Mouse (Mus musculus) large intestine, adult 2 months (tissue): ENCODE data around the gene Pax8. TPM values are rescaled to one million over a fixed set of nuclear protein-coding genes. Genes with fewer than 3 reads are reported as not detected.

Experiments
- DNase-seq: peaks from one replicate; pipeline ENCODE4 v3.0.0-alpha.2; 2012; ENCODE audit warnings: low read depth, low spot score
- WGBS: fragments of 180-500 bp; shearing (Covaris S2); methylation state at CpG from one replicate; pipeline ENCODE4 v1.1.7; 2018; 5-methylcytosine and 5-hydroxymethylcytosine counted together
- polyA plus RNA-seq: library from polyadenylated mRNA; depleted of rRNA; stranded (reverse); fragments of >200 nt; gene quantifications from 2 replicates; pipeline ENCODE4 v1.2.3, GENCODE M21; 2012

The Pax8 gene
- polyA plus RNA-seq, 1 experiment, result 5.7 TPM

GRCm38 (mm10) chr2:24422815-24423214, 52.6 kb downstream of the Pax8 start:
- 30% methylated on average over 3 of the region's 3 CpGs for WGBS
- peak; percentile 55 for DNase-seq

GRCm38 (mm10) chr2:24421211-24421863, 54.1 kb downstream of the Pax8 start:
- peak; percentile 98 for DNase-seq
- WGBS, result 43% methylated on average over 6 of the region's 6 CpGs

DNA sequence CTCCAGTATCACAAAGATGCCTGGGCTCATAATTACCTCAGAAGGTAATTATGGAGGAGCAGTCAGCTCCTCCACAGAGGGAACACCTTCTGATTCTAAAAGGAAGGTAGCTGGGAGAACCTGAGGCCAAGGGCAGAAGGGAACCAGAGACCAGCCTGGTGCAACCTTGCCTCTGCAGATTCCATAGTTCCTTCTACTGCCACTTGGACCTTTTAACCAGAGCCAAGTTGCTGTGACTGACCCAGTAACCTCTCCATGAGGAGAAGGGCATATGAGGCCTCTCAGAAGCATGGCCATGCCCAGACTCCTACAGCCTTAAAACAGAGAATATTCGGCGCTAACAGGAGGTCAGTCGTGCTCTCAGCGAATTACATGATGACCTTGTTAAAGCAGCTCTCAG, 57.8 kb downstream of the Pax8 start:
- DNase-seq, result no peak
- 87% methylated on average over 4 of the region's 4 CpGs for WGBS

GRCm38 (mm10) chr2:24417106-24417505, 58.3 kb downstream of the Pax8 start:
- 5% methylated on average over 2 of the region's 2 CpGs for WGBS
- DNase-seq, result peak; percentile 56

- no peak for DNase-seq
- WGBS, result 19% methylated on average over 9 of the region's 9 CpGs
These were observed 58.7 kb downstream of the Pax8 start for GRCm38 (mm10) chr2:24416668-24417067.

DNA sequence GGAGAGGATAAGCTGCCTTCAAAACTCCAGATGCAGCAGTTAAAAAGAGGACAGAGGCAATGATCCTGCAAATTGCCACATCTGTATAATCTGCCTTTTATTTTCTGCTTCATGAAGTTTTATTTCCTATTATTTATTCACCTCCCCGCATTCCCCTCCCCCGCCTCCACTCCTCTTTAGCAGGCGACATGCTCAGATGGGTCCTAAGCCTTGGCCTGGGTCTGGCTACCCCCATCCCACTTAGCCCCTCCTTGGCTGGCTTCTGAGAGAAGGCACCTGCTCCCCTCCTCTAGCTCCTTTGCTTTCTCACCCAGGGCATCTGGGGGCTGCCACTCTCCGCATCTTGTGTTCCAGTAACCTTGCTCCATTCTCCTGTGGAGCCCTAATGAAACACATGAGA, 61.7 kb downstream of the Pax8 start:
- WGBS, result 84% methylated on average over 4 of the region's 4 CpGs
- DNase-seq, result no peak

DNA sequence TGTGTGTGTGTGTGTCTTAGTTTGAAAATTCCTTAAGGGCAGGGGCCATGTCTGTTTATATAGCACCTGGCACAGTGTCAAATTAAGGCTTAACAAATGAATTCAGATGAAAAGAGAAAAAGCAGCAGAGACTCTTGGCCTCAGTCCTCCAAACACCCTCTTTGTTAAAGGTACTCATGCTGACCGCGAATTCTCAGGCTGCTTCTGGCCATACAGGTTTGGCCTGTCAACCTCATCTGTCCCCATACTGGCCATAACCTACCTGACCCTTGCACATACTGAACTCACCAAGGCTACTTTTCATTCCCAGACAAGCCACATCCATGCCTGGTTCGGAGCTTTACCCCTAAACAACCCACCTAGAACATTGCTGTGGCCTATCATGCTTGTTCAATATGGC, 62.2 kb downstream of the Pax8 start:
- 57% methylated on average over 3 of the region's 3 CpGs for WGBS
- DNase-seq, result no peak

- DNase-seq, result peak; percentile 55
- 2% methylated on average over 2 of the region's 2 CpGs for WGBS
These were observed 66.2 kb downstream of the Pax8 start for GRCm38 (mm10) chr2:24409166-24409565.

DNA sequence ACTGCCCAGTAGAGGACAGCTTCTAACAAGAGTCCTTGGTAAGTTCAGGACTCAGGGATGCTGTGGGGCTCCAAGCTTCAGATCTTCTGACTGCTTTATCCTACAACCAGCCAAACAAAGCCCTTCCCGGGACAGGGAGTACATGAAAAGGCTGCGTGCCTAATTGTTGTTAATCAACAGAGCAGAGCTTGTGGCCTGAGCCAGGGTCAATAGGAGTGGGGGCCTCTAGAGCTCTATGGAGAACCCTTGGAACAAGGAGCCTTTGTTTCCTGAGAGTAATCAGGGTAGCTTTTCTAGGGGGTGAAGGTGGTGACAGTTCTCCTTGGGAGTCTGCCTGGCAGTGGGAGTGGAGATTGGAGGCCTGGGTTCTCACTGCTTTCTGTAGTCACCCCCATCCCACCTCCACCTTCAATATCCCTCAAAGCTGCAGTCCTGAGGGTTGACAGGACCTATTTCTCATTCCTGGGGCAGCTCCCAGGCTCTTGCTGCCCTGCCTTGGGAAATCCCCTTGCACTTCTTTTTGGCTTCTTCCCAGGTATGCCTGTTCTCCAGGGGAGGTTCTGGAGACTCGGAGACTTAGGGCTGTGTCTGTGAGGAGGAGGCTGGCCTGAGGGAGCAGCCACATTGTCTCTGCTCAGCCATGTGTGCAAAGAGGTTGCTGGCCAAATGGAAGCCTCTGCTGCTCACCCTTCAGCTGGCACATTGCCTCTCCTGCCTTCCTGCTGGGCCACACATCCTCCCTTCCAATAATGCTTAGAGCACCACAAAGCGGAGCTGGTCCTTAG, 67.5 kb downstream of the Pax8 start:
- no peak for DNase-seq

GRCm38 (mm10) chr2:24405345-24406012, 69.9 kb downstream of the Pax8 start:
- DNase-seq, result no peak
- WGBS, result 30% methylated on average over 23 of the region's 23 CpGs

More for the DNA sequence above, 67.5 kb downstream of the Pax8 start:
- WGBS, result 44% methylated on average over 4 of the region's 4 CpGs

- DNase-seq, result no peak
- WGBS, result 83% methylated on average over 3 of the region's 3 CpGs
These were observed 74.7 kb downstream of the Pax8 start for GRCm38 (mm10) chr2:24400711-24401110.

- WGBS, result 45% methylated on average over 2 of the region's 2 CpGs
- DNase-seq, result no peak
These were observed 78.3 kb downstream of the Pax8 start for GRCm38 (mm10) chr2:24397115-24397514.

DNA sequence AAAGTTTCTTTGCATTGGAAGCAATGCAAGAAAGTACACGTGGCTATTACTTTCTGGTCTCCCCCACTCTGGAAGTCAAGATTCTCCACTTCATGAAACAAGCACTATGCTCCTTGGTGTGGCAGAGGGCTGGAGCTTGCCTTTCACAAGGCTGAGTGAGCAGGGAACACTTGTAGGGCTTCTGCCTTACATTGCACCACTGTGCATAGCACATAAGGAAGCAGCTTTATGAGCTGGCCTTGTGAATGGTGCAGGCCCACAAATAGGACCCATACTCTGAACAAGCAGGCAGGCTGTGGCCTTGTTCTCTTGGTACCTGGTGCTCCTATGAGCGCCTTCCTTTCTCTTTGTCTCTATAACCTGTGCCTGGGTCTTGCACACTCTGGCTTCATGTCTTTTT, 82.1 kb downstream of the Pax8 start:
- DNase-seq, result no peak
- WGBS, result 83% methylated on average over 2 of the region's 2 CpGs

- DNase-seq, result no peak
- 84% methylated on average over 4 of the region's 4 CpGs for WGBS
These were observed 87.8 kb downstream of the Pax8 start for GRCm38 (mm10) chr2:24387361-24388283.

DNA sequence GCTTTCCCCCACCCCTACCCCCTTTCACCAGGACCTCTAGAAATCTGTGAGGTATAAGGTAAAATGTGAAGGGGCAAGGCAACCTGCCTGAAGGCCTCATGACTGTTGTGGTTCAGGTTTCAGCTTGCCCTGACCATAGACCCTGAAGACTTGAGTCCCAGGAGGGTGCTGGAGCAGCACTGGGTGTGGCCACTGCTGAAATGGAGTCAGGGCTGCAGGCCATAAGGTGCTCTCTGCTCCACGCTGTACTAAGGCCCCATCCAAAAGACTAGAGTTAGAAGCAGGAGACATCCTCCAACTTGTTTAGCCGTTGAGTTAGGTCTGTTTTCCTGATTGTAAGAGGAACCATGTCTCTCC, 88.5 kb downstream of the Pax8 start:
- no peak for DNase-seq
- 73% methylated on average over 2 of the region's 2 CpGs for WGBS

DNA sequence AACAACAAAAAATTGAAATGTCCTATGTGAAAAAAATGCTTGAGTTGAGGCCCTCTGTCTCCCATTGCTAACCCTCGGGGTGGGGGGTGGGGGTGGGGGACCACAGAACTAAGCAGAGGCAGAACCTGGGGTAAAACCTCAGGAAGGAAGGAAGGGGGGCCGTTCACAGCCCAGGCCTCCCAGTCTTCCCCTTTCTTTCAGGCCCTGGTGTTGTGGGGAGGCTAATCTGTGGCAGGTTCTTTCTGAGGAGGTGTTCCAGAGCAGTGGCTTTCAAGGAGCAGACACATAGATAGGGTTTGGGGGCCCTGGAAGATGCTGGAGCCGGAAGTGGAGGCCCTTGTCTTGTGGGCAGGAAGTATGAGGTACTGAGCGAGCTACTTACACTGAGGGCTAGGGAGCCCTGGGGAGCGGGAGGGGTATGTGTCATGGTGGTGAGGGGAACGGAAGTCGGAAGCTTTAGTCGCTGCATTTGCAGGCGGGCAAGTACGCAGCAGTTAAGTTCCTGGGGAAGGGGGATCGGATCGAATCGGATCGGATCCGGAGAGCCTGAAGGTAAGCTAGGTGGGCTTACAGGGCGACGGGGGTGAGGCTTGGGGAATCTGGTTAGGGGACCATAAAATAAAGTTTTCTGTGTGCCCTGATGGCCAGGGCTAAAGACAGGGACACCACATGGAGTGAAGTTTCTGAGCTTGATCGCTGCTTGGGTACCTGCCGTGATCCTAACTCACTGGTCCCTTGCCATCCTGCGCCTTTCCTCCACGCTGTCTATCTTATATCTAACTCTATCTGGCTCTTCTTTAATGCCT, 89.0 kb downstream of the Pax8 start:
- 90% methylated on average over 21 of the region's 21 CpGs for WGBS
- DNase-seq, result no peak

DNA sequence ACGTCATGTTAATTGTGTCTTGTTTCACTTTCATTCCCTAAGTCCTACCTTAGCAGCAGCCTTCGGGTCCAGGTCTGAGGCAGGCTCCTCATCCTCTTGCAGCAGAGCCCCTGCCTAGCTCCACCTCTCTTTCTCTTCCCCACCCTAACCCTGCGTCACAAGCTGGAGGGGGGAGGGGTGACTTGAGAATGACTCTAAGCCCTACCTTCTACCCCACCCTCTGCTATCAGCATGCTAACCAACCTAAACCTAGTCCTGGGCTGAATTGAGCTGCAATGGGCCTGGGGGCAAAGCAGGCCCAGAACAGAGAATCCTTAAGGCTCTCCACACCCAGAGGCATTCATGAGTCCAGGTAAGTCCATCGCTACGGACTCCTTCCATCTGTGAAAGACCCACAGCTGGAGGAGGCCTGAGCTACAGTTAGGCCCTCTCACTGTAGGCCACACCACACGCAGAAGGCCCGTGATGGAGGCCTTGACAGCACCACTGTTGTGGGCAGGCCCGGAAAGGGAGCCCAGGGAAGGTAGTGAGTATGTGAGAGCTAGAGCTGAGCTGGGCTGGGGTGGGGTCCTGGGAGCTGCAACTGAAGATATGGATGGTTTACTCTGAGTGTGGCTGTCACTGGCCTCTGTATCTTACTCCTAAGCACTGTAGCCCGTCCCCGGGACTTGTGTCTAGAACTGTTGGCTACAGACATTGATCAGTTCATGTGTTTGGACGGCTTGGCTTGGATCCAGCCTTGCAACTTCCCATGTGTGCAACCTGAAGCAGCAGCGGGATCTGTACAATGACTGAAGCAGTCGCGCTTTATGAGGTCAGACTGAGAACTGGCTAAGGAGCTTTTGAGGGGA, 90.1 kb downstream of the Pax8 start:
- WGBS, result 59% methylated on average over 14 of the region's 14 CpGs
- peak; percentile 67 for DNase-seq

GRCm38 (mm10) chr2:24384393-24384792, 91.0 kb downstream of the Pax8 start:
- peak; percentile 70 for DNase-seq
